Mouse (Mus musculus) myocyte (in vitro differentiated cells): Measurements from ENCODE around the gene Fam160a1. TPM values are rescaled to one million over a fixed set of nuclear protein-coding genes. Genes with fewer than 3 reads are reported as not detected.

Experiments used
- H3K27me3 ChIP-seq: one replicate; pipeline ENCODE4 v1.6.1; 2011; ENCODE audit not compliant: control insufficient read depth, insufficient read depth, insufficient read length
- H3K36me3 ChIP-seq: one replicate; pipeline ENCODE4 v1.6.1; 2011; ENCODE audit not compliant: control insufficient read depth, insufficient read depth
- H3K4me2 ChIP-seq: one replicate; pipeline ENCODE4 v1.6.1; 2011; ENCODE audit warnings: low read depth, control low read depth
- H3K4me3 ChIP-seq: one replicate; pipeline ENCODE4 v1.5.1; 2011; ENCODE audit warnings: mild to moderate bottlenecking, control low read depth, moderate library complexity
- H3K79me2 ChIP-seq: one replicate; pipeline ENCODE4 v1.6.1; 2011; ENCODE audit not compliant: control insufficient read depth, insufficient read depth
- H3ac ChIP-seq: one replicate; pipeline ENCODE4 v1.6.1; 2011; ENCODE audit not compliant: control insufficient read depth, insufficient read length
- CEBPB ChIP-seq: IDR thresholded peaks from 2 replicates; pipeline ENCODE4 v1.6.1; 2011; ENCODE audit warnings: mild to moderate bottlenecking, moderate library complexity; ENCODE audit not compliant: poor library complexity, insufficient read depth, severe bottlenecking
- E2F4 ChIP-seq: IDR thresholded peaks from one replicate; pipeline ENCODE4 v1.6.1; 2011; ENCODE audit warnings: mild to moderate bottlenecking, control low read depth, moderate library complexity; ENCODE audit not compliant: insufficient read depth
- MAX ChIP-seq: IDR thresholded peaks from one replicate; pipeline ENCODE4 v1.6.1; 2011; ENCODE audit warnings: low read depth, mild to moderate bottlenecking, control low read depth
- MYOD1 ChIP-seq, 3 experiments: IDR thresholded peaks; one replicate each; pipeline ENCODE4 v1.6.1; 2011; ENCODE audit warnings: control low read depth in 2 of 3, low read depth in 2 of 3, mild to moderate bottlenecking in 2 of 3, moderate library complexity in 1 of 3; ENCODE audit not compliant: insufficient read length in 2 of 3, control insufficient read depth in 1 of 3
- MYOG ChIP-seq, 3 experiments: IDR thresholded peaks; one replicate each; pipeline ENCODE4 v1.6.1; 2011; ENCODE audit warnings: control low read depth in 2 of 3, low read depth in 2 of 3, mild to moderate bottlenecking in 2 of 3; ENCODE audit not compliant: insufficient read length in 2 of 3, control insufficient read depth in 1 of 3, insufficient read depth in 1 of 3
- POLR2A ChIP-seq: IDR thresholded peaks from one replicate; pipeline ENCODE4 v1.6.1; 2011; ENCODE audit warnings: low read depth, mild to moderate bottlenecking, control low read depth, moderate library complexity; ENCODE audit not compliant: insufficient read length
- POLR2AphosphoS2 ChIP-seq: IDR thresholded peaks from one replicate; pipeline ENCODE4 v1.6.1; 2011; ENCODE audit warnings: low read depth, control low read depth; ENCODE audit not compliant: insufficient read length
- REST ChIP-seq: IDR thresholded peaks from one replicate; pipeline ENCODE4 v1.6.1; 2011; ENCODE audit warnings: mild to moderate bottlenecking, control low read depth, moderate library complexity; ENCODE audit not compliant: insufficient read depth, insufficient read length
- SRF ChIP-seq: IDR thresholded peaks from one replicate; pipeline ENCODE4 v1.6.1; 2011; ENCODE audit warnings: low read depth; ENCODE audit not compliant: control insufficient read depth, insufficient read length
- TCF12 ChIP-seq: IDR thresholded peaks from one replicate; pipeline ENCODE4 v1.6.1; 2011; ENCODE audit warnings: mild to moderate bottlenecking, control low read depth; ENCODE audit not compliant: poor library complexity, insufficient read depth, severe bottlenecking
- TCF3 ChIP-seq: IDR thresholded peaks from one replicate; pipeline ENCODE4 v1.6.1; 2011; ENCODE audit warnings: low read depth, control low read depth; ENCODE audit not compliant: insufficient read length
- USF1 ChIP-seq: IDR thresholded peaks from one replicate; pipeline ENCODE4 v1.6.1; 2011; ENCODE audit warnings: low read depth, mild to moderate bottlenecking, control low read depth, moderate library complexity
- polyA plus RNA-seq: library from polyadenylated mRNA; unstranded; fragments of >200 nt; fragmentation: generic; extraction: Trizol; gene quantifications from one replicate; pipeline ENCODE4 v1.2.1, GENCODE M21; 2012; ENCODE audit warnings: missing spikeins

The Fam160a1 gene
- polyA plus RNA-seq, 1 experiment, result 13.2 TPM

GRCm38 (mm10) chr3:85679960-85680359 is 137.1 kb downstream of the Fam160a1 start:
- H3K79me2 ChIP-seq, result no peaks in the 10 kb centered on the region
- H3K27me3 ChIP-seq, result no peaks in the 10 kb centered on the region
- TF ChIP-seq MAX (no peak), USF1 (no peak), TCF3 (no peak), POLR2AphosphoS2 (no peak), MYOD1 (IDR thresholded peaks at IDR 0.05; ENCODE audit: control insufficient read depth in 1 of 3, insufficient read length in 2 of 3, low read depth in 2 of 3) (no peak), POLR2A (no peak), CEBPB (no peak), SRF (no peak), TCF12 (no peak), MYOG (IDR thresholded peaks at IDR 0.05; ENCODE audit: control insufficient read depth in 1 of 3, insufficient read depth in 1 of 3, insufficient read length in 2 of 3, low read depth in 2 of 3) (no peak), E2F4 (no peak)
- peaks cover 7% of the 10 kb centered on the region for H3K36me3 ChIP-seq
- no peak overlapping the region for H3K4me3 ChIP-seq
- no peak overlapping the region for H3ac ChIP-seq
- no peak overlapping the region for H3K4me2 ChIP-seq

GRCm38 (mm10) chr3:85679312-85679933 is 137.7 kb downstream of the Fam160a1 start:
- no peak overlapping the region for H3K4me2 ChIP-seq
- no peak overlapping the region for H3K4me3 ChIP-seq
- H3K79me2 ChIP-seq, result no peaks in the 10 kb centered on the region
- no peaks in the 10 kb centered on the region for H3K27me3 ChIP-seq
- TF ChIP-seq POLR2AphosphoS2, result no peak
- no peak overlapping the region for H3ac ChIP-seq
- peaks cover 7% of the 10 kb centered on the region for H3K36me3 ChIP-seq

GRCm38 (mm10) chr3:85677952-85678351 is 139.1 kb downstream of the Fam160a1 start:
- no peak overlapping the region for H3K4me2 ChIP-seq
- peaks cover 7% of the 10 kb centered on the region for H3K36me3 ChIP-seq
- H3K79me2 ChIP-seq, result no peaks in the 10 kb centered on the region
- no peak overlapping the region for H3K4me3 ChIP-seq
- no peak overlapping the region for H3ac ChIP-seq
- H3K27me3 ChIP-seq, result no peaks in the 10 kb centered on the region
- TF ChIP-seq SRF, result no peak
- no peak for TF ChIP-seq USF1
- no peak for TF ChIP-seq TCF12
- TF ChIP-seq MAX, result no peak
- TF ChIP-seq POLR2A, result no peak
- TF ChIP-seq POLR2AphosphoS2, result no peak
- no peak for TF ChIP-seq REST
- TF ChIP-seq E2F4, result no peak

- Histone ChIP-seq H3K36me3 (peaks cover 7% of the 10 kb centered on the region), H3K79me2 (no peaks in the 10 kb centered on the region), H3ac (no peak overlapping the region), H3K27me3 (no peaks in the 10 kb centered on the region), H3K4me3 (no peak overlapping the region), H3K4me2 (no peak overlapping the region)
- no peak for TF ChIP-seq REST
Observed at GRCm38 (mm10) chr3:85677133-85677532, 140.0 kb downstream of the Fam160a1 start.

- Histone ChIP-seq H3K36me3 (no peaks in the 10 kb centered on the region), H3K4me3 (no peak overlapping the region), H3K27me3 (no peaks in the 10 kb centered on the region), H3K4me2 (no peak overlapping the region), H3K79me2 (no peaks in the 10 kb centered on the region), H3ac (no peak overlapping the region)
- TF ChIP-seq SRF, result no peak
- TF ChIP-seq MYOD1 (IDR thresholded peaks at IDR 0.05; ENCODE audit: control insufficient read depth in 1 of 3, insufficient read length in 2 of 3, low read depth in 2 of 3), result no peak
- TF ChIP-seq POLR2A, result no peak
- TF ChIP-seq REST, result no peak
- TF ChIP-seq CEBPB, result no peak
- TF ChIP-seq USF1, result no peak
Observed at GRCm38 (mm10) chr3:85669844-85670243, 147.2 kb downstream of the Fam160a1 start.

GRCm38 (mm10) chr3:85667683-85668082 is 149.4 kb downstream of the Fam160a1 start:
- TF ChIP-seq SRF (no peak), TCF12 (no peak), REST (no peak), CEBPB (no peak), TCF3 (no peak), MYOG (IDR thresholded peaks at IDR 0.05; ENCODE audit: control insufficient read depth in 1 of 3, insufficient read depth in 1 of 3, insufficient read length in 2 of 3, low read depth in 2 of 3) (no peak), USF1 (no peak), MAX (no peak), POLR2AphosphoS2 (no peak), MYOD1 (IDR thresholded peaks at IDR 0.05; ENCODE audit: control insufficient read depth in 1 of 3, insufficient read length in 2 of 3, low read depth in 2 of 3) (no peak), E2F4 (no peak), POLR2A (no peak)
- no peak overlapping the region for H3ac ChIP-seq

More at GRCm38 (mm10) chr3:85667683-85668082, 149.4 kb downstream of the Fam160a1 start:
- H3K36me3 ChIP-seq, result no peaks in the 10 kb centered on the region
- no peak overlapping the region for H3K4me3 ChIP-seq
- H3K4me2 ChIP-seq, result no peak overlapping the region
- H3K79me2 ChIP-seq, result no peaks in the 10 kb centered on the region
- no peaks in the 10 kb centered on the region for H3K27me3 ChIP-seq
